Mouse (Mus musculus) ovary, adult 18-20 months (tissue): ENCODE measurements at regions not wholly inside any gene's neighbourhood (a gene's known extent, or its start where the extent isn't known, plus 50 kb on each side); places are given as distances from the start of the nearest gene placed in this dataset.

ENCODE experiments used
- DNase-seq: peaks from one replicate; pipeline ENCODE4 v3.0.0; 2022; ENCODE audit warnings: low spot score, mixed read lengths

GRCm38 (mm10) chr12:32489415-32490139 is 111.1 kb downstream of the Ccdc71l start:
- no peak for DNase-seq

GRCm38 (mm10) chr12:32504196-32504595 is 125.7 kb downstream of the Ccdc71l start:
- DNase-seq: no peak

- DNase-seq: no peak
Observed at GRCm38 (mm10) chr12:32508671-32509070, 130.2 kb downstream of the Ccdc71l start.

- no peak for DNase-seq
Observed at GRCm38 (mm10) chr12:32525586-32525985, 147.1 kb downstream of the Ccdc71l start.

GRCm38 (mm10) chr12:32531216-32531615 is 152.7 kb downstream of the Ccdc71l start:
- DNase-seq: no peak

GRCm38 (mm10) chr12:32533641-32534040 is 155.1 kb downstream of the Ccdc71l start:
- DNase-seq: no peak

GRCm38 (mm10) chr12:32545466-32545865 is 167.0 kb downstream of the Ccdc71l start:
- no peak for DNase-seq

- no peak for DNase-seq
Observed at GRCm38 (mm10) chr12:32546356-32546755, 167.9 kb downstream of the Ccdc71l start.

- no peak for DNase-seq
Observed at GRCm38 (mm10) chr12:32553793-32554192, 175.3 kb downstream of the Ccdc71l start.

GRCm38 (mm10) chr12:32567777-32568176 is 189.3 kb downstream of the Ccdc71l start:
- DNase-seq: no peak

GRCm38 (mm10) chr12:32581304-32581703 is 202.8 kb downstream of the Ccdc71l start:
- DNase-seq: no peak

- no peak for DNase-seq
Observed at GRCm38 (mm10) chr12:32602131-32602815, 217.1 kb upstream of the Nampt start.

GRCm38 (mm10) chr12:32605353-32605752 is 214.0 kb upstream of the Nampt start:
- no peak for DNase-seq

GRCm38 (mm10) chr12:32615000-32615399 is 204.3 kb upstream of the Nampt start:
- no peak for DNase-seq

- DNase-seq: peak; percentile 8
Observed at GRCm38 (mm10) chr12:32616086-32616485, 203.3 kb upstream of the Nampt start.

GRCm38 (mm10) chr12:32617031-32617430 is 202.3 kb upstream of the Nampt start:
- DNase-seq: no peak

- no peak for DNase-seq
Observed at GRCm38 (mm10) chr12:32619830-32620229, 199.5 kb upstream of the Nampt start.

GRCm38 (mm10) chr12:32621739-32622138 is 197.6 kb upstream of the Nampt start:
- DNase-seq: peak; percentile 33

GRCm38 (mm10) chr12:32628552-32628951 is 190.8 kb upstream of the Nampt start:
- DNase-seq: no peak

GRCm38 (mm10) chr12:32632935-32633334 is 186.4 kb upstream of the Nampt start:
- peak; percentile 11 for DNase-seq

- DNase-seq: no peak
Observed at GRCm38 (mm10) chr12:32635055-32635454, 184.3 kb upstream of the Nampt start.

- no peak for DNase-seq
Observed at GRCm38 (mm10) chr12:32637400-32638100, 181.8 kb upstream of the Nampt start.

GRCm38 (mm10) chr12:32640591-32640990 is 178.8 kb upstream of the Nampt start:
- DNase-seq: no peak
